Mouse (Mus musculus) erythroblast, embryonic 14.5 days (primary cell): ENCODE results near the gene Manea.

ENCODE experiments used
- GATA1 ChIP-seq: IDR thresholded peaks from 2 replicates; pipeline ENCODE4 v1.6.1; 2012; ENCODE audit warnings: low read length, inconsistent platforms, mixed read lengths
- TAL1 ChIP-seq: IDR thresholded peaks from 3 replicates; pipeline ENCODE4 v1.6.1; 2012; ENCODE audit warnings: low read length, inconsistent platforms, mixed read lengths

DNA sequence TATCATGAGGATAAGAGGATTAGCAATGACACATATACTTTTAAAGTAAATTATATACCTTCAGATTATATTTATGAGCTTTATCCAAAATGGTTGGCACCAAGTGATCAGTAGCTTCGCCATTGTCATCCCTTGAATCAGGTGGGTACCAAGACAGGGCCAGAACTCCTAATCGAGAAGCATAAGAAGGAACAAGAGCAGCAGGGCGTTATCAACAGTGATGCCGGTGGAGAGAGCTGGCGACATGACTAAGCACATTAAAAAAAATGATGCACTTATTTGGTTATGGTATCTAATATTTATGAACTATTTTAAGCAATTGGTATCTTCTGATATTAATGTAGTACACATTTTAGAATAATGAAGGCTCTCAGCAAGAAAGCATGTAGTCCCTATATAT, 10.1 kb downstream of the Manea start:
- no peak for TF ChIP-seq GATA1
- TF ChIP-seq TAL1: no peak
